Mouse (Mus musculus) lung, postnatal 0 days (tissue): ENCODE results near the gene Zfp618.

Source experiments
- CTCF ChIP-seq: IDR thresholded peaks from 2 replicates; pipeline ENCODE4 v1.5.1; 2016; ENCODE audit warnings: antibody characterized with exemption, mild to moderate bottlenecking
- EP300 ChIP-seq: IDR thresholded peaks from 2 replicates; pipeline ENCODE4 v1.6.1; 2016; ENCODE audit warnings: antibody characterized with exemption, mild to moderate bottlenecking, control low read depth

DNA sequence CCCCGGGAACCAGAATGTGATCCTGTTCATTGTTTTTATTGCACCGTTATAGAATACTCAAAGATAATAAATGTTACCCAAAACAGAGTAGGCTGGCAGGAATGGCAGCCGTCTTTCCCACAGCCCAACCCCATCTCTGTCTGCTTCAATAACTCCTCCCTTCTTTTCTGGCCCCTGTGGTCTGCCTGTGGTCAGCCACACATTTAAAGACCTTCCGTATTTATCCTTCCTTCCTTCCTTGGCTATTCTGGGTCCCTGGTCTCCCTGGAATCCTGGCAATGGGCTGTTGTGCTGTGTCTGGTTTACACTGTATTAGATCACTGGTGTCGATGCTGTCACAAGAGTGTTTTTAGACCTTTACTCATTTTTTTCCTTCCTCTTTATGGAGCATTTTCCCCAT lies 125.8 kb downstream of the Zfp618 start:
- TF ChIP-seq EP300: no peak
- TF ChIP-seq CTCF: no peak
